Mouse (Mus musculus) CH12.LX (cell line): ENCODE results near the gene Znhit3. TPM values are rescaled to one million over a fixed set of nuclear protein-coding genes. Genes with fewer than 3 reads are reported as not detected.

Experiments used
- DNase-seq: peaks from one replicate; pipeline ENCODE4 v3.0.0-alpha.2; 2013; ENCODE audit errors: extremely low read depth
- H3K27ac ChIP-seq: 2 replicates; pipeline ENCODE4 v1.5.1; 2012; ENCODE audit warnings: low read depth, mild to moderate bottlenecking, control low read depth, moderate library complexity; ENCODE audit not compliant: insufficient read depth
- H3K27me3 ChIP-seq: replicated peaks from 2 replicates; pipeline ENCODE3; 2012; ENCODE audit warnings: inconsistent platforms
- H3K36me3 ChIP-seq, 2 experiments: replicated peaks in 1 of 2; 2 replicates each; pipeline versions ENCODE3 to v1.6.1; 2012; ENCODE audit warnings: inconsistent platforms in 1 of 2, low read length in 1 of 2, mild to moderate bottlenecking in 1 of 2, mixed read lengths in 1 of 2, moderate library complexity in 1 of 2; ENCODE audit not compliant: control insufficient read depth in 1 of 2, insufficient read depth in 1 of 2
- H3K4me1 ChIP-seq, 2 experiments: 2 replicates each; pipeline ENCODE4 v1.6.1; 2012; ENCODE audit warnings: inconsistent platforms in 1 of 2, moderate library complexity in 1 of 2; ENCODE audit not compliant: insufficient read depth in 2 of 2, control insufficient read depth in 1 of 2
- H3K4me2 ChIP-seq: 2 replicates; pipeline ENCODE4 v1.6.1; 2012; ENCODE audit warnings: low read depth, mild to moderate bottlenecking, control low read depth; ENCODE audit not compliant: poor library complexity, insufficient read depth, severe bottlenecking
- H3K4me3 ChIP-seq, 3 experiments: fragments of 150-350 bp in 1 of 3; sonication (generic) in 1 of 3; replicated peaks in 1 of 3; 2 replicates each; pipeline versions ENCODE3 to v1.5.1; 2011 to 2012; ENCODE audit warnings: low read depth in 2 of 3, low read length in 2 of 3, mild to moderate bottlenecking in 2 of 3, moderate library complexity in 2 of 3, control low read depth in 1 of 3, improper control_type of control experiment in 1 of 3, inconsistent platforms in 1 of 3, mixed read lengths in 1 of 3; ENCODE audit not compliant: poor library complexity in 1 of 3
- H3K79me2 ChIP-seq: replicated peaks from 2 replicates; pipeline ENCODE4 v1.6.1; 2012; ENCODE audit warnings: mild to moderate bottlenecking, moderate library complexity; ENCODE audit not compliant: control insufficient read depth, poor library complexity, insufficient read depth, severe bottlenecking; ENCODE audit errors: extremely low read depth
- H3K9ac ChIP-seq: 2 replicates; pipeline ENCODE4 v1.6.1; 2012; ENCODE audit warnings: low read depth, mild to moderate bottlenecking, control low read depth, moderate library complexity; ENCODE audit not compliant: insufficient read depth
- H3K9me3 ChIP-seq: replicated peaks from 2 replicates; pipeline ENCODE3; 2012; ENCODE audit warnings: low read length, inconsistent platforms, mixed read lengths
- CHD1 ChIP-seq: IDR thresholded peaks from 2 replicates; pipeline ENCODE4 v1.6.1; 2012; ENCODE audit warnings: low read depth, low read length, improper control_type of control experiment, inconsistent platforms
- CTCF ChIP-seq, 2 experiments: IDR thresholded peaks in 1 of 2; conservative IDR thresholded peaks in 1 of 2; 2 replicates each; pipeline ENCODE4 v1.5.1; 2011 to 2012; ENCODE audit warnings: low read depth in 2 of 2, low read length in 2 of 2, improper control_type of control experiment in 1 of 2, inconsistent platforms in 1 of 2, mild to moderate bottlenecking in 1 of 2, moderate library complexity in 1 of 2
- ELF1 ChIP-seq: IDR thresholded peaks from 2 replicates; pipeline ENCODE4 v1.6.1; 2014; ENCODE audit warnings: low read depth, mild to moderate bottlenecking, inconsistent platforms, low read length, improper control_type of control experiment
- EP300 ChIP-seq: IDR thresholded peaks from 2 replicates; pipeline ENCODE4 v1.6.1; 2011; ENCODE audit warnings: low read length, improper control_type of control experiment
- ETS1 ChIP-seq: conservative IDR thresholded peaks from 2 replicates; pipeline ENCODE4 v1.6.1; 2012; ENCODE audit warnings: low read depth, mild to moderate bottlenecking, inconsistent platforms, low read length, improper control_type of control experiment, moderate library complexity
- GABPA ChIP-seq: IDR thresholded peaks from 2 replicates; pipeline ENCODE4 v1.6.1; 2012; ENCODE audit warnings: low read depth, low read length, improper control_type of control experiment, inconsistent platforms; ENCODE audit not compliant: insufficient replicate concordance
- HCFC1 ChIP-seq: IDR thresholded peaks from 2 replicates; pipeline ENCODE4 v1.6.1; 2012; ENCODE audit warnings: low read depth, mild to moderate bottlenecking, inconsistent platforms, low read length, improper control_type of control experiment
- IRF4 ChIP-seq: IDR thresholded peaks from 2 replicates; pipeline ENCODE4 v1.6.1; 2014; ENCODE audit warnings: low read depth, mild to moderate bottlenecking, inconsistent platforms, low read length, improper control_type of control experiment
- JUN ChIP-seq: IDR thresholded peaks from 2 replicates; pipeline ENCODE4 v1.6.1; 2011; ENCODE audit warnings: low read depth, mild to moderate bottlenecking, low read length, improper control_type of control experiment, moderate library complexity; ENCODE audit not compliant: insufficient read depth
- JUND ChIP-seq: conservative IDR thresholded peaks from 2 replicates; pipeline ENCODE4 v1.6.1; 2011; ENCODE audit warnings: low read depth, low read length, improper control_type of control experiment
- MAFK ChIP-seq: IDR thresholded peaks from 2 replicates; pipeline ENCODE4 v1.6.1; 2011; ENCODE audit warnings: low read length, improper control_type of control experiment; ENCODE audit not compliant: insufficient replicate concordance
- MAX ChIP-seq: IDR thresholded peaks from 2 replicates; pipeline ENCODE4 v1.6.1; 2011; ENCODE audit warnings: low read length, improper control_type of control experiment
- MAZ ChIP-seq: IDR thresholded peaks from 2 replicates; pipeline ENCODE4 v1.6.1; 2012; ENCODE audit warnings: low read depth, mild to moderate bottlenecking, inconsistent platforms, low read length, improper control_type of control experiment, moderate library complexity
- MEF2A ChIP-seq: IDR thresholded peaks from 2 replicates; pipeline ENCODE4 v1.6.1; 2014; ENCODE audit warnings: low read depth, mild to moderate bottlenecking, inconsistent platforms, low read length, improper control_type of control experiment, borderline replicate concordance
- MXI1 ChIP-seq: IDR thresholded peaks from 2 replicates; pipeline ENCODE4 v1.6.1; 2011; ENCODE audit warnings: mild to moderate bottlenecking, low read depth, low read length, improper control_type of control experiment
- MYC ChIP-seq: IDR thresholded peaks from 2 replicates; pipeline ENCODE4 v1.6.1; 2011; ENCODE audit warnings: low read depth, mild to moderate bottlenecking, improper control_type of control experiment, low read length
- NELFE ChIP-seq: IDR thresholded peaks from 2 replicates; pipeline ENCODE4 v1.6.1; 2011; ENCODE audit warnings: low read depth, low read length, improper control_type of control experiment
- NRF1 ChIP-seq: IDR thresholded peaks from 2 replicates; pipeline ENCODE4 v1.6.1; 2014; ENCODE audit warnings: low read depth, mild to moderate bottlenecking, inconsistent platforms, low read length, improper control_type of control experiment, moderate library complexity
- POLR2A ChIP-seq: IDR thresholded peaks from 2 replicates; pipeline ENCODE4 v1.6.1; 2011; ENCODE audit warnings: low read depth, mild to moderate bottlenecking, improper control_type of control experiment, low read length
- POLR2AphosphoS2 ChIP-seq: IDR thresholded peaks from 2 replicates; pipeline ENCODE4 v1.6.1; 2011; ENCODE audit warnings: low read depth, low read length, improper control_type of control experiment
- SIN3A ChIP-seq: IDR thresholded peaks from 2 replicates; pipeline ENCODE4 v1.6.1; 2012; ENCODE audit warnings: low read length, improper control_type of control experiment, inconsistent platforms
- UBTF ChIP-seq: IDR thresholded peaks from 2 replicates; pipeline ENCODE4 v1.6.1; 2012; ENCODE audit warnings: low read depth, mild to moderate bottlenecking, inconsistent platforms, low read length, improper control_type of control experiment, moderate library complexity
- USF1 ChIP-seq: IDR thresholded peaks from 2 replicates; pipeline ENCODE4 v1.6.1; 2014; ENCODE audit warnings: low read depth, mild to moderate bottlenecking, inconsistent platforms, low read length, improper control_type of control experiment
- USF2 ChIP-seq: conservative IDR thresholded peaks from 2 replicates; pipeline ENCODE4 v1.6.1; 2011; ENCODE audit warnings: low read depth, low read length, improper control_type of control experiment
- ZC3H11A ChIP-seq: IDR thresholded peaks from 2 replicates; pipeline ENCODE4 v1.6.1; 2012; ENCODE audit warnings: low read depth, mild to moderate bottlenecking, inconsistent platforms, low read length, improper control_type of control experiment
- ZMIZ1 ChIP-seq: IDR thresholded peaks from 2 replicates; pipeline ENCODE4 v1.6.1; 2012; ENCODE audit warnings: low read depth, mild to moderate bottlenecking, inconsistent platforms, low read length, improper control_type of control experiment
- ZNF384 ChIP-seq: IDR thresholded peaks from 2 replicates; pipeline ENCODE4 v1.6.1; 2012; ENCODE audit warnings: low read depth, low read length, improper control_type of control experiment, inconsistent platforms
- dilution Hi-C: fragments of 300-500 bp; cut with MboI; formaldehyde crosslinking; loops from 2 replicates; pipeline ENCODE4 v1.14.3; 2020; ENCODE audit warnings: low sequenced_read_pairs; ENCODE audit not compliant: extremely low pct_unique_long_range_greater_than_20kb, extremely low pct_ligation_motif_present
- in situ Hi-C: fragments of 300-500 bp; cut with MboI; formaldehyde crosslinking; loops from 3 replicates; pipeline ENCODE4 v1.14.3; 2019; ENCODE audit warnings: low sequenced_read_pairs, low pct_ligation_motif_present, low pct_unique_long_range_greater_than_20kb, mixed read lengths
- polyA plus RNA-seq: library from polyadenylated mRNA; unstranded; fragments of >175 nt; gene quantifications from 2 replicates; pipeline ENCODE4 v1.2.1, GENCODE M21; 2012; ENCODE audit warnings: low read depth; ENCODE audit not compliant: insufficient read length
- total RNA-seq, 2 experiments: library from RNA; depleted of rRNA; stranded (reverse); fragments of 300-350 nt in 1 of 2; fragments of >200 nt in 1 of 2; gene quantifications; 2 replicates each; pipeline ENCODE4 v1.2.3; 2012 to 2014

The Znhit3 gene
- total and polyA plus RNA-seq, 3 experiments = 59.3 to 130 (median 62.9) TPM

GRCm38 (mm10) chr11:84957591-84958270, 41.6 kb upstream of the Znhit3 start, which contains the start of gene Car4:
TSS of gene Car4 (plus strand) at chr11:84957786.
- Histone ChIP-seq H3K27ac (no peak within 1 kb of the TSS), H3K9ac (no peak within 1 kb of the TSS), H3K4me1 (peaks cover 0 to 5% of the 10 kb centered on the region in 2 experiments; a peak in 1 of 4 replicates), H3K79me2 (no peaks in the 10 kb centered on the region), H3K4me3 (no peak within 1 kb of the TSS), H3K27me3 (peaks cover 85% of the 10 kb centered on the region), H3K9me3 (no peaks in the 10 kb centered on the region), H3K4me2 (no peak within 1 kb of the TSS), H3K36me3 (no peaks in the 10 kb centered on the region)
- no peak for DNase-seq
- in situ Hi-C loops = no loop called here
- dilution Hi-C loops = no loop called here
- TF ChIP-seq SIN3A = no peak
- TF ChIP-seq POLR2A = no peak
- no peak for TF ChIP-seq HCFC1
- no peak for TF ChIP-seq ZC3H11A
- no peak for TF ChIP-seq ZMIZ1
- TF ChIP-seq NELFE = no peak
- TF ChIP-seq ETS1 = no peak
- no peak for TF ChIP-seq MXI1
- no peak for TF ChIP-seq CTCF (conservative IDR thresholded peaks at IDR 0.05 in 1 of 2, IDR thresholded peaks at IDR 0.05 in 1 of 2; ENCODE audit: low read depth in 2 of 2, low read length in 2 of 2)
- TF ChIP-seq USF2 = no peak
- no peak for TF ChIP-seq JUND
- TF ChIP-seq JUN = no peak
- no peak for TF ChIP-seq NRF1
- no peak for TF ChIP-seq UBTF
- no peak for TF ChIP-seq MYC
- TF ChIP-seq MAZ = no peak
- no peak for TF ChIP-seq ZNF384

- H3K27me3 ChIP-seq = peaks cover 84% of the 10 kb centered on the region
- dilution Hi-C loops (no loop called here), in situ Hi-C loops (no loop called here)
- no peak for DNase-seq
- H3K27ac ChIP-seq = no peak overlapping the region
- H3K4me2 ChIP-seq = no peak overlapping the region
- no peaks in the 10 kb centered on the region for H3K79me2 ChIP-seq
- TF ChIP-seq MAX (no peak), MAZ (no peak), NRF1 (no peak), SIN3A (no peak), CTCF (conservative IDR thresholded peaks at IDR 0.05 in 1 of 2, IDR thresholded peaks at IDR 0.05 in 1 of 2; ENCODE audit: low read depth in 2 of 2, low read length in 2 of 2) (no peak), MEF2A (no peak), USF1 (no peak), POLR2AphosphoS2 (no peak), EP300 (no peak), GABPA (no peak), IRF4 (no peak), ELF1 (no peak), NELFE (no peak), CHD1 (no peak), MAFK (no peak)
- no peaks in the 10 kb centered on the region for H3K36me3 ChIP-seq
- no peaks in the 10 kb centered on the region for H3K9me3 ChIP-seq
- H3K9ac ChIP-seq = no peak overlapping the region
- H3K4me1 ChIP-seq = peaks cover 0 to 5% of the 10 kb centered on the region in 2 experiments; a peak in 1 of 4 replicates
- no peak overlapping the region for H3K4me3 ChIP-seq
Observed at GRCm38 (mm10) chr11:84957171-84957570, 41.0 kb upstream of the Znhit3 start.
